Mouse (Mus musculus): ENCODE measurements around the gene Acvr1b. TPM values are rescaled to one million over a fixed set of nuclear protein-coding genes. Genes with fewer than 3 reads are reported as not detected.

The Acvr1b gene
- total RNA-seq, 4 experiments from 2014 or later, result 12.1 to 14.7 (median 13.9) TPM

DNA sequence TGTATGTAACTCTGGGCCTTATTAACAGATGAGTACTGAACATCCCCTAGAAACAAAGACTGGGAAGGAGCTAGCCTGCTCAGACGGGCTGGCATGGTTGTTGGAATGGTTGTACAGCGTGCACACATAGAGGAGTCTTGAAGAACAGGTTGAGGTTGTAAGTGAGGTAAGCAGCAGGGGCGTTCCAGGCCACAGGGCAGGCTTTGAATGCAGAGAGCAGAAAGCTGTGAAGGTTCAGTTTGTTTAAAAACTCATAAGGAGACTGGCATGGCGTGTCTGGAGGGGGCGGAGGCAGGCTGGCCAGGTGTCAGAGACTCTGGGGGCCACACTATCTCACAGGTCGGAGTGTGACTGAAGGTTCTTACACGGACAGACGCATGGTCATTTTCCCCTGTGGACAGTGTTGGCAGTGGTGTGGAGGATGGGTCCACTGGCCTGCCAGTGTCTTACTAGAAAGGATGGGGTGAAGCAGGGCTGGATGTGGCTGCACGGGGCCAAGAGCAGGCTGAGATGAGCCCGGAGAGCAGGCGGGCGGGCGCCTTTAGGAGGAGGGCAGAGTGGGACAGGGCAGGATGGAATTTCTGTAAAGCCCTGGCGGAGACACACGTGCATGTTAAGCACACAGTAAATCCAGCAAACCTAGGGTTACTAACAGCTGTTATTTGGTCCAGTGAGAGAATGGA, 23.8 kb downstream of the Acvr1b start:
- DNase-seq (ENCODE audit: low spot score), result no peak

DNA sequence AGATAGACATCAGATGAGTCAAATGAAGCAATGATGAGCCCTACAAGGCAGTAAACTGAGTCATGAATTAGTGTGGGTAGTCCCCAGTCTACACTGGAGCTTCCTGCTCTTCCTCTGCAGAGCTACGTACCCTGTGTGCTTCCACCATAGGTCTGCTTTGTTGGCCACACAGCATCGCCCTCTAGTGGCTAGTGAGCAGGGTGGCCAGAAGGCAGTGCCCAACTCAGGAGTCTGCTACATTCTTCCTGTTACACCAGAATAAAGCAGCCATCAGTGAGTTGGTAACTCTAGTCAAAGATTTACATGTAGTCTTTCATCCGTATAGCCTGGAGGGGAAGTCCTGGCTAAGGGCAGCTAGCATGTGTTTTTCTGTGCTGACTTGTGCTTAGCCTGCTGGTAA, 24.4 kb downstream of the Acvr1b start:
- peak; percentile 70 for DNase-seq (ENCODE audit: low spot score)

DNA sequence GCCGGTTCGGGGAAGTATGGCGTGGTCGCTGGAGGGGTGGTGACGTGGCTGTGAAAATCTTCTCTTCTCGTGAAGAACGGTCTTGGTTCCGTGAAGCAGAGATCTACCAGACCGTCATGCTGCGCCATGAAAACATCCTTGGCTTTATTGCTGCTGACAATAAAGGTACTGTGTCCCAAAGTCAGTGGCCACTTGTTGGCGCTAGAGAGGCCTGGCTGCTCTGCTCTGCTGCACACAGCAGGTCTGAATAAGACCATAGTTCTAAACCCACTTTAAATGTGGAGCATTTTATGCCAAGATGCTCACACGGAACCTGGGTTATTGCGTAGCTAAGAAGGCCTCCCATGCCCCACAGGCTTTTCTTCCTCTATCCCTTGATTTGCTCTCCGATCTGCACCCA, 25.0 kb downstream of the Acvr1b start:
- no peak for DNase-seq (ENCODE audit: low spot score)

DNA sequence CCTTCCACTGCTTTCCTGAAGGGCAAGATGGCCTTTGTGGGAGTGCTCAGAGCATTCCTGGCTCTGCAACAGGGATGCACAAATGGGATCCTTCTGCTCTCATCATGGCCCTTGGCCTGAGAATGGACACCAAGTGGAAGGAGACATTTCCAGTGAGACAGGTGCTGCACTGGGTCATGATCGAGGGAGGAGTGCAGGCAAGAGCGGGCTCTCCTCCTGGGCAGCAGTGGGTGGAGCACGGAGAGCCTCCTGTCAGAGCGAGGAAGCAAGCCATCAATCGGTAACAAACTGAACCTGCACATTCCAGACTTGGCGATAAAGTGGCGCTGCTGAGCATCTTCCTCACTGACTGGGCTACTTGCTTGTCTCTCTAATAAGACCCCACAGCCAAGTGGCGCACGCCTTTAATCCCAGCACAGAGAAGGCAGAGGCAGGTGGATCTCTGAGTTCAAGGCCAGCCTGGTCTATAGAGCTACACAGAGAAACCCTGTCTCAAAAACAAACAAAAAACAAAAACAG, 27.0 kb downstream of the Acvr1b start:
- no peak for DNase-seq (ENCODE audit: low spot score)

DNA sequence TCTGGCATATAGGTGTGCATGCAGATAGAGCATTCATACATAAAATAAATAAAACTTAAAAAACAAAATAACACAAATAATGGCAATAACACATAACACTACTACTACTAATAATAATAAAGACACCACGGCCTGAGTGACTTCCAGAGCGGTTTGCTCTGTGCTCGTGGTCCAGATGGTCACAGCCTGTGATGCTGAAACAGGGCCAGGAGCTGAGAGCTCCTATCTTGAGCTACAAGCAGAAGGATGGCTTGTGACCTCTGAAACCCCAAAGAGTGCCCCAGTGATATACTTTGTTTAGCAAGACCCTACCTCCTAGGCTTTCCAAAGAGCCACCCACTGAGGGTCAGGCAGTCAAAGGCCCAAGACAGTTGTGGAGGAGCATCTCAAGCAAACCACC, 27.5 kb downstream of the Acvr1b start:
- no peak for DNase-seq (ENCODE audit: low spot score)

DNA sequence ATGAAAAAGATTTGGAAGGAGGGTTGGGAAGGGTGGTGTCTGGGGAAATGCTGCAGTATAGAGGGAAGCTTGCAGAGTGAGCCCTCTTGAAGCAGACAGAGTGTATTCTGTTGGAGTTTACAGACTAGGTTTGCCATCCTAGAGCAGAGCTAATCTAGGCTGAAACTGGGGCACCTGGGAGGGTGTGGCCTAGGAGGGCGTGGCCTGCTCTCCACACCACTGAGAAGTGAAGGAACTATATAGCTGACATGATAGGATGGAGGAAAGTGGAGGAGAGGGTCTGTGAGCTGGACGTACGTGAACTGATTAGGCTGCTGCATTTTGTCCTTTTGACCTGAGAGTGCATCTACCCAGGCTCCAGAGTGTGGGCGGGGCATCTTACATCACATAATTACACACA, 29.8 kb downstream of the Acvr1b start:
- DNase-seq (ENCODE audit: low spot score), result no peak

DNA sequence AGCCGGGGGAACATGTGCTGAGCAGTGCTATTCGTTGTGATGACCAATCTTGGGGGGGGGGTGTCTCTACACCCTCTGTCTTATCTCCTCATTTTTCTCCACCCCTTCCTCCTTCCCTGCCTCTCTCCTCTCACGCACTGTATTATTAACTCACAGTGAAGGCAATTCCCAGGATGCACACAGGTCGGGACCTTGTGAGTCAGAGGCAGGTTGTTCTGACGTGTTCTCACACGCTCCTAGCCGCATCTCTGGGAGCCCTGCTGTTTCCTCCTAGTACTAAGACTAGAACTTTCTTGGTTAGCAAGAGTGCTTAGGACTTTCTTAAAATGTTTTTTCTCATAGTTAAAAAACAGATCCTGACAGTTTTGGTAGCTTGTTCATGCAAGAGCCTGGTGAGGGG, 30.9 kb downstream of the Acvr1b start:
- no peak for DNase-seq (ENCODE audit: low spot score)

DNA sequence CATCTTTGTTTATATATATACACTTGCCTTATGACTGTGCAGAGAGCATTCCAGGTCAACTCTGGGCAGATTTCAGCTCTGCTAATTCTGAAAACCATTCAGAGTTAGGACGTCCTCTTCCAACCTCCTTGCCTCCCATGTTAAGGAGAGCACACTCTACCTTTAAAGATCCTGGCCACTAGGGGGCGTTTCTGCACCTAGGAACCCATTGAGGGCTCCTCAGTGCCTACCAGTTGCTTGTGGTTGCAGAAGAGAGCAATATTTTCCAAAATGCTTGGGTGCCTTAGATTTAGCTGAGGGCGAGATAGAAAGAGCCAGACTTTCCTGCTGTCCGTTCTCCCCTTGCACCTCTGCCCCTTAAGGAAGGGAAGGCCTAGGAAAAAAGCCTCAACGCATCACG, 36.4 kb downstream of the Acvr1b start:
- no peak for DNase-seq (ENCODE audit: low spot score)

DNA sequence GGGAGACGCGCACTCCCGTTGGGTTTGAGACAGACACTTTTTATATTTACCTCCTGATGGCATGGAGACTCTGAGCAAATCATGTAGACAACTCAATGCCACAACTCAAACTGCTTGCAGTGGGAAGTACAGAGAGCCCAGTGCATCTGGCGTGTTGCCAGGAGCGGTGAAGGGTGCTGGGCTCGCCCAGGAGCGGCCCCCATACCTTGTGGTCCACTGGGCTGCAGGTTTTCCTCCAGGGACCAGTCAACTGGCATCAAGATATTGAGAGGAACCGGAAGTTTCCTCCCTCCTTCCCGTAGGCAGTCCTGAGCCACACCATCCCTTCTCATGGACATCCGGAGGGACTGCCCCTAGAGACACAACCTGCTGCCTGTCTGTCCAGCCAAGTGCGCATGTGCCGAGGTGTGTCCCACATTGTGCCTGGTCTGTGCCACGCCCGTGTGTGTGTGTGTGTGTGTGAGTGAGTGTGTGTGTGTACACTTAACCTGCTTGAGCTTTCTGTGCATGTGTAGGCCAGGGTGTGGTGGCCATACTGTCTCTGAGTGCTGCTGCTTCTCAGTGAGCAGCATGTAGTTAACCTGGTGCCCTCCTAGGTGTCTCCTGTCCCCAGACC, 37.2 kb downstream of the Acvr1b start:
- no peak for DNase-seq (ENCODE audit: low spot score)

DNA sequence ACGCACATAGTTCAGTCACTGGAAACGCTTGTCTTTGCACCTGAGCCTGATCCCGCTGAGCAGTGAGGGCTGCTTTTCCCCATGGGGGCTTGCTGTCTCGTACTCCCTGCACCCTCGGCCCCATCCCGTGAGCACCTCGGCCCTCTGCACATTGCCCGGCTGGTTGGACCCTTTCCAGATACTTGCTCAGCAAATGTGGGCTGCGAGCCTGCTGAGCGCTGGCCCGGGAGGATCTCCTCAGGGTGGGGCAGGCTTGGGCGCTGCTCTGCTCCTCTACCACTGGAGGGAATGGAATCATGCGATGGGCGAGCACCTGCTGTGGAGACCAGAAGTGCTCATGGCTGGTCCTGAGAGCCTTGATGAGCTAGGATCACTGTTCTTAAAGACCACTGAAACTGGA, 38.6 kb downstream of the Acvr1b start:
- DNase-seq (ENCODE audit: low spot score), result no peak

DNA sequence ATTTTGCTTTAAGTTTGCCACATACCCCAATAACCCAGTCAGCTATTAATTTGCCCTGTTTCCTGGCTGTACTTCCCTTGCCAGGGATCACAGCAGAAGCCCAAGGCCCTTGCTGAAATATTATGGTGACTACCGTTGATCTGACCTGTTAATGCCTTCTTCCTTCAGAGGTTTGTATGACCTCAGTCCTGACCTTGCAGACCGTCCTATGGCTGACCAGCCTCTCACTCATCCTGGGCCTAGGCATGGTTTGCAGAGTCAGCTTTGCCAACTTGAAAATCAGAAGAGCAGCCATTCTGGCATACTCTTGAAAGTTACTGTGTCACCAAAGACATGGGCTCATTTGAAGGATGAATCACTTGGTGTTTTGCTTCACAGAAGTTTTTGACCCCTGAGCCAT, 41.3 kb downstream of the Acvr1b start:
- no peak for DNase-seq (ENCODE audit: low spot score)

DNA sequence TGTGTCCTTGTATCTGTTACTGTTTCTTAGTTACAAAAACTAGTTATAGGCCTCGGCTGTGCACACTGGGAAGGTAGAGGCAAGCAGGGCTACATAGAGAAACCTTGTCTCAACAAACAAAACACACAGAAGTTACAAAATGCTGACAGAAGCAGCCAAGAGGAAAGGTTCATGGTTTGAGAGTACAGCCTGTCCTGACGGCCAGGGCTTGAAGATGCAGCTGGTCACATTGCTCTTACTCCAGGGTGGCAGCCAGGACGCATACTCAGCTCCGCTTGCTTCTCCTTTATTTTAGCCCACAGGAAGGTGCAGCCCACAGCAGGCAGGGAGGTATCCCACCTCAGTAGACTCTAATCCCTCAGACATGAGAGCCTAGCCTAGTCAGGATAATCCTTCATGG, 42.2 kb downstream of the Acvr1b start:
- no peak for DNase-seq (ENCODE audit: low spot score)

DNA sequence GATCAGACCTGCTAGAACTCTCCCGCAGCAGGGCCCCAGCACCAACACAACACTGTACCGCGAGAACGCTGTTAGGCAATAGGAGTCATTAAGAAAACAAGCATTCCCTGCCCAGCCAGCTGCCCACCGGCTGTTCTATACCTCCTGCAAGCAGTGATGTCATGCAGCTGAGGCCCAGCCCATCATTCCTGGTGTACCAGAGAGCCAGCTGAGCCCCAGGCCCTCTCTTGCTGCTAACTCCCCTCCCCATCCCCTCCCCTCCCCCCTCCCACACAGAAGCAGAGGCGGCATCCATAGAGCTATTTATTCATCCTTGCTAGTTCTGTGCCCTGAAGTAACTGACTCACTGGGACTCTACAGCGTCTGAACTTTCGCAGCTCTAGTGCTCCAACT, 47.0 kb downstream of the Acvr1b start:
- DNase-seq (ENCODE audit: low spot score), result no peak

DNA sequence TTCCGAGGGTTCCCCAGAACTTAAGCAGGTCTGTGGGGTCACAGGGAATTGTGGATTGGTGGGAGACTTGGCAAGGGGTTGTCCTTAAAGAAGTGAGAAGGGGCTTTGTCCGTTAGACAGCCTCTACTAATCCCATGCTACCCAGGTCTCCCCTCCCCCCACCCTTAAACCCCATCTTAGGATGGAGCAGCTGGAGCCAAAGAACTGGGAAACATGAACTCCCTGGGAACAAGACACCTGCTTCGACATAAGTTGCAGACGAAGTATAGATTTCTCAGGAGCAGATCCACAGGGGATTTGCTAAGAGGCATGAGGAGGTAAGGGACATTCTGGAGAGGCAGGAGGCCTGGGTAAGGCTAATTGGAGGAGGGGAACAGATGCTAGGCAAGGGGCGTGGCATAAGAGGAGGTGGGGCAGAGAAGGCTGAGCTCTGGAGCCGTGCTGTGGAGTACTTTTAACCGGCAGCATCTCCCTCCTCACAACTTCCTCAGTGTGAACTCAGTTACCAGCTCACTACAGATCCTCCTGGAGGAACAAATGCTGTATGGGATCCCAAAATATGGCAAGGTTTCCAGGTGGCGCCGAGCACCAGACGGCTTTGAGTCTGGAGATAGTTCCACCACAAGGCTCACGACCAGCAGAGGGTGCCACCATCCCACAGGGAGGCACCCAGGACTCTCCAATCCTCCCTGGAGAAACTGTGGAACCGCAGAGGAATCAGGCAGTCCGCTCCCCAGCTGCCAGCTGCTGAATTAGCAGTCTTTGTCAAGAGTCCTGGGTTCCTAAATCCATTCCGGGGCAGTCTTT, 47.6 kb downstream of the Acvr1b start:
- peak; percentile 88 for DNase-seq (ENCODE audit: low spot score)

DNA sequence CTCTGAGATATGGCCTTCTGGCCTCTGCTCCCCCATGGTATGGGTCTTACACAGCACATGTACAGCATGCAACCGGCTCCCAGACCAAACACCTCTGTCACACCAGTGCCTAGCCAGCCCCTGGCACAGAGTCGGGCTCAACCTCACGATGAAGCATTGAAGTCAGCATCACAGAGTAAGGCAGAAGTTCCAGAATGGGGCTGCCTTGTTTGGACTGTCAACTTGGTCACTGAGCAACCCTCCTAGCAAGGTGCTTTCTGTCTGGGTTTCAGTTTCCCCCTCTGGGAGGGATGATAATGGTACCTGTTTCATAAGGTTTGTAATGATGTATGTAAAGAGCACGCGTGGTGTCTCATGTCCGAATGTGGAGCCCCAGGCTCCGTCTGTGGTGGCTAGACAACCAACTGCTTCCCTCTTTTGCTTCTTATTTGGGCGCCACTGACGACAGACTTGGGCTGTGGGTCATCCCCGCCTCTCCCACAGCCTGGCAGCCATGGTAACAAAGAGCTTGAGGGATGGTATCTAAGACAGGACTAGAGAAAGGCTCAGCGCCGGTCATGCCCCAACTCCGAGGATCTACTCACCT, 49.1 kb downstream of the Acvr1b start:
- no peak for DNase-seq (ENCODE audit: low spot score)

DNA sequence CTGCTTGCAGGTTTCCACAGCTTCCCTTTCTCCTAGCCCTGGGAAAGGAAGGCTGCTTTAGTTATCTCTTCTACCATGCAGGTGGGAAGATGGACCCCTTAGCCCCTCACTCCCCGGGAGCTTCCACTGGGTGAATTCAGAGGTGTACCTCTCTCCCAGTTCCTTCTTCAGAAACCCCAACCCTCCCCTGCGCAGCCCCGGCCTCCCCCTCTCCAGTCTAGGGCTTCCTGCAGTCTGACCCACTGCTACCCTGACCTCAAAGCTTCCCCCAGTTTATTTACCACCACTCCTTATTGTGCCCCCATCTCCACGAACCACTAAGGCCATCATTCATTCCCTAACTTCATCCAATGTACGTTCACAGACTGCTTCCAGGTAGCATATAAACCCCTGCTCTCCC, 49.7 kb downstream of the Acvr1b start:
- DNase-seq (ENCODE audit: low spot score), result no peak

DNA sequence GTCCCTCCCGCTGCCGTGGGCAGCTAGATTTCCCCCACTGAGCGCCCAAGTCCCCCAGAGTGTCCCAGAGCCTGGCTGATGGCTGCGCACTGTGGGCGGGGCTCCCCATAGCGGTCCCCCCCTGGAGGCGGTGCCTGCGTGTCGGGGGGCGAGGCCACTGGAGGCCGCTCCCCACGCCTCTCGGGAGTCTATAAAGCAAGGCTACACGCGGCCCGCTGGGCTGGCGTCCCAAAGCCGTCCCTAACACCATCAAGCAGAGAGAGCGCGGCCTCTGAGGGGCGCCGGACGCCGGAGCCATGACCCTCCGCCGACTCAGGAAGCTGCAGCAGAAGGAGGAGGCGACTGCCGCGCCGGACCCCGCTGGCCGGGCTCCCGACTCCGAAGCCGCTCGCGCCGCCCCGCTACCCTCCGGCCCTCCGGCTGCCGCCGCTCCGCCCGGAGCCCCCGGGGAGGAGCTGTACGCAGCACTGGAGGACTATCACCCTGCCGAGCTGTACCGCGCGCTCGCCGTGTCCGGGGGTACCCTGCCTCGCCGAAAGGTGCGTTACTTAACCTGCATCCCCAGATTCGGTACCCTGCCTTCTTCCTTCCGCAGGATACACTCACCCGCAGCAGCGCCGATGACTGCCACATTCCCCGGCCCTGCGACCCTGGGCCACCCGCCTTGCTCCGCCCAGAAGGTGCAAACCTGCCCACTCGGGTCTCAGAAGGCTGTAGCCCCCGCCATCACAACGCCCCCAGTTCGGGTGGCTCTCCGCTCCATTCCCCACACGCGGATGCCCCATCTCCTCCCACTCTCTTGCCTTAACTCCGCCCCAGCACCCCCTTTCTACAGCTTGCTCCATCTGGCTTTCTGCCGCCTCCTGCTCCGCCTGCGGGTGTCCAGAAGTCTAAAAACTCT, 50.4 kb downstream of the Acvr1b start, which contains the start of gene Grasp:
Gene Grasp, plus strand, starts transcription at position 183 of the 901 bp plus-strand sequence.
- peak; percentile 94 for DNase-seq (ENCODE audit: low spot score)

DNA sequence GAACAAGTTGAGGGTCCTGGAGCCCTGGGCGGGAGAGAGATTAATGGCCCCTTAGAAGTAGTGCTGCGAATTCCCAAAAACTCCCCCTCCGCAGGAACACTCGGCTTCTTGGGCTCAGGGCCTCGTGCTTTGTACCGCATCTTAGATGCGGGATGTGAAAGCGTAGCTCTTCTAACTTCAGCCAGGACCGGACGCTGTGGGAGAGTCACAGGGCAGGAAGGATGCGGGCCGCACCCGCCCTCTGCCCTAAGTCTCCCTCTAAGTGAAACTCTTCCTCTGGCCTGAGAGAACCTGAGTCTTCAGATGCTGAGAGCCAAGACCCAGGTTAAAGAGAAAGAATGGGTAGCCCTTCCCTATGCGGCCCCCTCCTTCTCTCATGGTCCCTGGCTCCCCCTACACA, 51.1 kb downstream of the Acvr1b start:
- no peak for DNase-seq (ENCODE audit: low spot score)

DNA sequence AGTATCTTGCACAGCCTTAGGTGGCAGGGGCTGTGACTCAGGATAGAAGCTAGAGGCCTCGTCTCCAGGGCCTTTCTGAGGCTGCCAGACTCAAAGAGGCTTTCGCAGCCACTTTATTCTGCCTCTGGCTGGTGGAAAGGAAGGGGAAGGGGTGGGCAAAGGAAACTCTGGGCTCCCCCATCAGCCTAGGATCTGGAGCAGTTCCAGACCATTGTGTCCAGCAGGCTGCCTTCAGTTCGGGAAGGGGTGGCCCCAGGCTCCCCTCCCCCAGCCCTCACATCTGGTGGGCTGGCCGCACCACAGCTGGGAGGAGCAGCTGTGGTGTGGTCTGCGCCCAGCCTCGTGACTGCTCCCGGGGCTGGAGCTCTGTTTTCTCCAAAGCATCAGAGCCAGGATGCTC, 54.1 kb downstream of the Acvr1b start:
- DNase-seq (ENCODE audit: low spot score), result peak; percentile 85

DNA sequence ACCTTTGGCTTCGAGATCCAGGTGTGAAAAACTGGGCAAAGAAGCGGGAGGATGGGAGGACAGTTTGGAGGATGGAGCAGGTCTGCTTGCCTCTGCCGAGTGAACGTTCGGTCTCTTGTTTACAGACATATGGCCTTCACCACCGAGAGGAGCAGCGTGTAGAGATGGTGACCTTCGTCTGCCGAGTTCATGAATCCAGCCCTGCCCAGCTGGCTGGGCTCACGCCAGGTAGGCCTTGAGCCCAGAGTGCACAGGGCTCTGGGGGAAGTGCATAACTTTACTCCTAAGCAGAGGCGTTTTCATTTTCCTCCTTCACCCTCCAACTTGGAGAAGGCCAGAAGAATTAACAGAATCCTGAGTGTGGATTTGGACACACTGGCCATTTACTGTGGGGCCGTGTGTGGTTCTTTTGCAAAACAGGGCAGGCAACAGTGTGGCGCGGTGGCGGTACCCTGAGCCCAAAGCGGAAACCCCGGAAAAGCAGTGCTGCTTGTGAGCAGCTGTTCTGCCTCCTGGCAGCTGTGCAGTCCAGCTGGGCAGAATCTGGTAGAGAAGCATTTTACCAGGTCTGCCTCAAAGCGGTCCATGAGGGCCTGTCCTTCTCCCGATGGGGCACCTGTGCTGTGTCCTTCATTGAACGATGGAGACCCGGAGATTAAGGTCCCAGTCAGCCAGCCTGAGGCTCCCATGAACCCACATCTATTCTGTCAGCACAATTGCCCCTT, 55.2 kb downstream of the Acvr1b start:
- DNase-seq (ENCODE audit: low spot score), result no peak

DNA sequence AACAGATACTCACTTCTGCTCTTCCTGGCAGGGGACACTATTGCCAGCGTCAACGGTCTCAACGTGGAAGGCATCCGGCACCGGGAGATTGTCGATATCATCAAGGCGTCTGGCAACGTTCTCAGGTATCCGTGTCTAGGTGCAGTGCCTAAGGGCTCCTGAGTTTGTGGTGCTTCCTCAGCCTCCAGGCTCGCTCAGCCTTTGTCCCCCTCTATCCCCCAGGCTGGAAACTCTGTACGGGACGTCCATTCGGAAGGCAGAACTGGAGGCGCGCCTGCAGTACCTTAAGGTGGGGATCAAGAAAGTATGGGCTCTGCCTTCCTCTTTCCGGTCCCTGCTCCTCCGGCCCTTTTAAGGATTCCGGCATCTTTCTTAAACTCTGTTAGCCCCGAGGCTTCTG, 56.6 kb downstream of the Acvr1b start:
- no peak for DNase-seq (ENCODE audit: low spot score)
